Mouse (Mus musculus): ENCODE measurements around the gene Nfkbie. TPM values are rescaled to one million over a fixed set of nuclear protein-coding genes. Genes with fewer than 3 reads are reported as not detected.
A peak's percentile ranks its signal among the peaks of the same experiment; 100 is the strongest.

Gene Nfkbie
- total RNA-seq, 2 experiments from 2014 or later: 1.8 to 2.8 TPM

DNA sequence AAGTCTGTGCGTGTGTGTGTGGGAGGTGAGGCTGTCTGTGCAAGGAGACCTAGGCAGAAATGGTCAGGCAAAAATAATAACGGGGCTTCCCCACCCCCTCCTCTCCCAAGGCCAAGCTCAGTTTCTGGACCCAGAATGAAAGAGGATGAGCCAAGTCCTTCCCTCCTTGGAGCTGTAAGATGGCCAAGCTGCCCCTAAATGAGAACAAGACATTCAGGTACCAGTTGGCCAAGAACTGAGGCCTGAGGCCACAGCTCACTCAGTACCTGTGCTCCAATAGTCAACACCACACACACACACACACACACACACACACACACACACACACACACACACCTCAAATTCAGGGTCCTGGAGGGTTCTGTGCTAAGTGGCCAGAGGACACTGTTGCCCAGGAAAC lies 12.8 kb upstream of the Nfkbie start:
- no peak for DNase-seq (ENCODE audit: low spot score in 2 of 2)

DNA sequence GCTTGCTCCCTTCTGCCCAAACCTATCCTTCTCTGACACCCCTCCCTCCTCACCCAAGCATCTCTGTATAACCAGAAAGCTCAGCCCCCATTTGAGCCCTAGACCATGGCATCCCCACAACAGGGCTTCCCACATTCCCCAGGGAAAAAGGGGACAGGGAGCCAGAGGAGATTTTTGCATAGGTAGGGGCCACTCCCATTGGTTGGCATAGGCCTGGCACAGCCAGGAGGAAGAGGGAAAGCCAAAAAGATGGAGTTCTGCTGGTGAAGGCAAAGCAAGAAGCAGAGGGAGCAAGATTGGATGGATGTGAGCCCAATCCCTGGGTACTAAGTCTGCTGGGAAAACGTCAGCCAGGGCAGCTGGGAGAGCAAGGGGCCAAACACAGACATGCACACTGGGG lies 12.4 kb upstream of the Nfkbie start:
- DNase-seq (ENCODE audit: low spot score in 2 of 2): no peak

DNA sequence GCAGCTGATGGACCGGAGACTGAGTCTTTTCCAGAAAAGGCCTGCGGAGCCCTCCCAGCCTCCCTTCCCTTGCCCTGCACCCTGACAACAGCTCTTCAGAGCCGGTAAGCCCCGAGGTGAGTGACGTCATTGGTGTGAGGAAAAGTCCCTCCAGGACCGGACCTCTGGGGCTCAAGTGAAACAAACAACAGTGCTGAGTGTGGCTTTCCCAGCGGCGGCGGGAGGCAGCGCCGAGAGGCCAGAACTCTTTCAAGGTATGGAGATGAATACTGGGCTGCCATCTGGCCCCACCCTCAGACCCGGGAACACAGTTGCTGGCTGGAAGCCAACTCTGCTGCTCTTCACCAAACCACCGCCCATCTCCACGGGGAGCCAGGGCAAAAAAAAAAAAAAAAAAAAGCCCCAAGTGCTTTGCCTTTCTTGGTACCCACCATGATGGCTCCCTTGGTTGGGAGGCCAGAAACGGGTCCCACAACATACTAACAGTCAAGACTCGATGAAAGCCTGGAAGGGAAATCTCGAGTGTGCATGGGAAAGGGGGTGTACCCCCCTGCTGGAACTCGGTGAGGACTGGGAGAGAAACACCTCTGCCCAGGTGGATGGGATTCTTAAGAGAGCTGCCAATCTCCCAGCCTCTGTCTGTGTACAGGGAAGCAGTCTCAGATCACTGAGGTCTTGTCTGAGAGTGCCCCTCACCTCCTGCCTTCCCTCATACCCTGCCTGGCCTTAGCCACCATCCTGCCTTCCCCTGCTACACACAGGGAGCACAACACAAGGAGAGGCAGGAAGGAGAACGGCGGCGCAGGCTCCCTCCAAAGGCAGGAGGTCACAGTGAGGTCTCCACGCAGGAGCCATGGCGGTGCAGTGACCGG lies 11.3 kb upstream of the Nfkbie start:
- DNase-seq (ENCODE audit: low spot score in 2 of 2): no peak

DNA sequence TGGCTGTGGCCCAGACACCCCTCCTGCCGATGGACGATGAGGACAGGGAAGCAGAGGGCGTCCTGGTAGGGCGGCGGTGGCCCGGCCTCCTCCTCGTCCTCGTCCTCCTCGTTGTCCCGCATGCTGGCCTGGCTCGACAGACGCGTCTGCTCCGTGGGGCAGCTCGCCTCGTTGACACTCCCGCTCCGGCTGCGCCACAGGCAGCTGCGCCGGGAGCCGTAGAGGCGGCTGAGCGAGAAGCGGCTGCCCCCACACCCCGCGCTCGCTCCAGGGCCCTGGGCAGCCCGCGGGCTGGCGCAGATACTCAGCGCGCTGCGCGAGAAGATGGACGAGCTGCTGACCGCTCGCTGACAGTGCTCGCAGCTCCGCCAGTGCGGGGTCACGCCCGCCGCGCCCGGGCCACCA lies 10.6 kb upstream of the Nfkbie start:
- peak in 1 of 2 experiments; percentile 46 for DNase-seq (ENCODE audit: low spot score in 2 of 2)

DNA sequence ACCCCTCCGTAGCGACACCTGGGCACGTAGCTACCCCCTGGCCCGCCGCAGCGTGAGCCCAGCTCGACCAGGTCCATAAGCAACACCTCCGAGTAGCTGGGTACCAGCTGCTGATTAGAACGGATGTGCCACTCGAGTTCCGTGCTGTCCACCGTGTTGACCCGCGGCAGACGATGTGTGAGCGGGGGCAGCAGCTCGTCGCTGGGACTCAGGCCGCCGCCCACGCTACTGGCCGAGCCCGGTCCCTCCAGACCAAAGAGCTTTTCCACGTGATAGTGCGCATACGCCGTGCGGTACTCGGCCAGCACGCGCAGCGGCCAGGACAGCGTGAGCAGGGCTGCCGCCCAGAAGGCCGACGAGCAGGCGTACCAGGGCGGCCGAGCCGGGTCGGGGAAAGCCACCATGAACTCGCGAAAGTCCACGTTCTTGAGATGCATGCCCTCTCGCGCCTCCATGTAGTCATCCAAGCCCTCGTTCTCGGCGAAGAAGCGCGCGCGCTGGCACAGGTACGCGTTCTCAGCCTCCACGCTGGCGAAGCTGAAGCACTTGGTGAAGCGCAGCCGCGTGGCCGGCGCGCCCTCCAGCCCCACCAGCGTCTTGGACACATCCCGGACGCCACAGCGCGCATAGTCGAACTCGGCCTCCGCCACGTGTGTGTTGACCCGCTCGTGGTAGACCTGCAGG lies 10.1 kb upstream of the Nfkbie start:
- DNase-seq (ENCODE audit: low spot score in 2 of 2): peak in 1 of 2 experiments; percentile 32

DNA sequence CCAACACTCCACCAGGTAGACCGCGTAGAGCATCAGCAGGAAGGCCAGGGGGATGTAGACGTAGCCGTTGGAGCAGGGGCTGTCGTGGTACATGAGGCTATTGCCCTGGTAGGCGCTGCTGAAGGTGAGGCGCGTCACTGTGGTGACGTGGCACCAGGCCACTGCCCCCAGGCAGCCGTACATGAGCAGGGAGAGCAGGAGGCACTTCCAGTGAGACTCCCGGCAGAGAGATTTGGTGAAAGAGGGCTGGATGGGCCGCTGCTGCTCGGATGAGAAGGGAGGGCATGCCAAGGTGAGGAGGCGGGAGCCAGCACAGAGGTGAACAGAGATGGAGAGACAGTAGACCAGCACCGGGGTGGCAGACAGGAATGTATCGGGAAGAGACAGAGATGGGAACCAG lies 8.6 kb upstream of the Nfkbie start:
- DNase-seq (ENCODE audit: low spot score in 2 of 2): no peak

DNA sequence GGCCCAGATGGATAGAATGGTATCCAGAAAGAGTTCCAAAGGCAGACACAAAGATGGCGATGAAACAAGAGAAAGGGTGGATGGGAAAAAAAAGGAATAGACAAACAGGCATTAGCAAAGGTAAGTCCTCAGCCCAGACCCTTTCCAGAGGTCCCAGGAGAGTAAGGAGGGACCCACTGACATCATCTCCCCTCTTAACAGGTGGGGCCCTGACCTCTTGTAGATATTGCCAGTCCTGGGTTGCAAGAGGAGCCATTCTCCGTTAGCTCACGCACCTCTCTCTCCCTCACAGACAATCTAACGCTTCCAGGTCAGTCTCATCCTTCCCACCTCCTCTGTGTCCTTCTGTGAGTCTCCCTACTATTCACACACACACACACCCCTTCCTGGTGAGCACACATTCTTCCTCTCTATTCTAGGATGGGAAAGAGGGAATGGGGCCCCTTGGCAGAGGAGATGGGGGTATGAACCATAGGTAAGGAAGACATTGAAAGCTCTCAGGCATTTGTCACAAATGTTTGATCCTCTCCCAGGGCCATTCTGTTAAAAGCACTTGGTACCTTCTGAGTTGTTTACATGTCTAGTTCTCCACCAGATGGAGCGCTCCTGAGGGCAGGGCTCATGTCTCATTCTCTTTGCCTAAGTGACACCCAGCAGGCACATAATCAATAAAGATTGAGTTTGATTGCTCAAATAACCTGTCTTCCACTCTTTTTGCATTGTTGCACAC lies 7.9 kb upstream of the Nfkbie start:
- DNase-seq (ENCODE audit: low spot score in 2 of 2): no peak

DNA sequence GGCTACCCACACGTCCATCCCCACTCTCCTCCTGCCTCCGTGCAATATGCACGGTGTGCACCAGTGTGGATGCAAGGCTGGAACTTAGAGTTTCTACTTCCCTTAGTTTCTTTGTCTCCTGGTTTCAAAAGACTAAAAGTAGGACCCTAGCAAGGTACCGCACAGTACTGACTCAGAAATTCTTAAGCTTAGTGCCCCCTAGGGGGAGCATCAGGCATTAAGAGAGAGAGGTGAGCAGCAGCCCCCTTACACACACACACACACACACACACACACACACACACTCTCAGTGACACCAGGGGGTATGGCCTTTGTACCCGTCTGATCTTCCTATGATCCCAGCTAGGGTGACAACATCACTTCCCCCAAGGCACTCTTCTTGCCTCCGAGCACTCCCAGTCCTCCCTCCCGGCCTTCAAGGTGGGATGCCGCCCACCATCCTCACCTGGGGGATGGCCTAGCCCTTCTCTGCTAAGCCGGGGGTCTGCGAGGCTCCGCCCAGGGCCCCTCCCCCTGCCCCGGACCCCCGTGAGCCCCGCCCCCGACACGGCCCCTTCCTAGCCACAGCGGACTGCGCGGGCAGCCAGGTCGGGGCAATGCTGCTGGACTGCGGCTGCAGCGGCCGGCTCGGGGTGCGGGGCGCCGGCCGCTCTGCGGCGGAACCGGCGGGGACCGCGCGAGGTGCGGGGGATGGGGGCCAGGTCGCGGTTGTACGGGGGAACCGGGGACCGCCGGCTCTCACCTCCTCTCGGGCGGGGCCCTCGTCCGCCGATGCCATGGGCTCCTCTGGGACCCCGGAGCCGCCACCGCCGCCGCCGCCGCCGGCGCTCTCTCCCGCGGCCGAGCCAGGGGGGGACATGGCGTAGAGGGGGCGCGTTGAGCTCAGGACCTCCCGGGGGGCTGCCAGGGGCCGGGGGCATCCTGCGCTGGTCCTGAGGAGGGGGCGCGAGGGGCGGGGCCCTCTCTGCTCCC lies 6.7 kb upstream of the Nfkbie start:
- DNase-seq (ENCODE audit: low spot score in 2 of 2): peak; percentile 67 to 68

DNA sequence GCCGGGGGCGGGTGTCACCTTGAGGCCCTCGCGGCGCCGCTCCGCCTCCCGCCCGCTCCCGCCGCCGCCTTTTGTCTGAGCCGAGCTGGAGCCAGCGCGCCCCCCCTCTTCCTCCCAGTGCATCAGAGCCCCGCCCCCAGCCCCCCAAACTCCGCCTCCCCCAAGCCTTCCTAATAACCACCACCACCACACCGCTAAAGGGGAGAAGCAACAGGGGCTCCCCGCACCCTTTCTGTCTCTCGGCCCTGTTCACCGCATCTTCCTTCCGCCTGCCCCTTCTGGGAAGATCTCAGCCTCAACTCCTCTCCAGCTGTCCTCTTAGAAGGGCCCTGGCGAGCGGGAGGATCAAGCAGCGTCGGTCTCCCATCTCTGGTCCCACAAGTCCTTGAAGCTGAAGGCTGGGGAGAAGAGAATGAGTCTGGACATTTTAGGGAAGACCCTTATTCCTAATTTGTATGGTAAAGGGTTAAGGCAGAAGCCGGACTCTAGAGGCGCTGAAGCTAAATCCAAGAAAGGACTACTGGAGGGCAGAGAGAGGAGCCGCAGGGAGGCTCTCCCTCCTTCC lies 5.8 kb upstream of the Nfkbie start, which contains the start of gene Tmem151b:
Gene Tmem151b (minus strand): TSS at position 61 of the 565 bp plus-strand sequence.
- peak; percentile 64 to 75 for DNase-seq (ENCODE audit: low spot score in 2 of 2)

DNA sequence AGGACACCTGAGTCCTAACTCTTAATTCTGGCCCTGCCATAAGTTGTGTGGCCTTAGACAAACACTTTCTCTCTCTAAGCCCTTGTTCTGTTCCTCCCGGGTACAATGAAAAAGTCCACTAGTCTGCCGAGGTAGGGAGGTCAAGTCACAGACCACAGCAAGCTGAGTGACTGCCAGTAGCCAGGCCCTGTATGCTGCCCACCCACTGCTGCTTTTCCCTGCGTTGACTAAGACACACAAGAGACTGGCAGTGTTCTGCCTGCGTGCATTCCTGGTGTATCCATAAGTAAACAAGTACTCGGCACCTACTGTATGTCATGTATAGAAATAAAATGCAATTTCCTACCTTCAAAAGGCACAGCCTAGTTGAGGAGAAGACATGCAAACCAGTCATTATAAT lies 5.2 kb upstream of the Nfkbie start:
- DNase-seq (ENCODE audit: low spot score in 2 of 2): no peak

DNA sequence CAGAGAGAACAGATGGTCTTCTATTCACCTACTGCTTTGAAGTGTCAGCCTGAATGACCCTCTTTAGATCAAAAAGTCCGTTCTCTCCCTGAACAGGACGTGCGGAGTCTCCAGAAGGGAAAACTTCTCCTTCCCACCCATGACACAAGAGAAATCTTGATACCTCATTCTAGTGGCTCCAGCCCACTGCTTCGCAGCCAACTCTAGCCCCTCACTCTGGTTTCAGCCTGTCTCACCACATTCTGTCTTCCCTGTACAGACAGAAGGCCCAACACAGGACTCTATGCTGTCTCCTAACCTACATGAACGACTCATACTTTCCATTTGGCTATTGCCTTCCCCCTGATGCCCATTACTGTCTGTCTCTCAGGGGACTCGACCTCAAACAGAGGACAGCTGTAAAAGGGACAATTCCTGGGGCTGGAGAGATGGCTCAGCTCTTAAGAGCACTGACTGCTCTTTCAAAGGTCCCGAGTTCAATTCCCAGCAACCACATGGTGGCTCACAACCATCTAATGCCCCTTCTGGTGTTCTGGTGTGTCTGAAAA lies 4.2 kb upstream of the Nfkbie start:
- DNase-seq (ENCODE audit: low spot score in 2 of 2): no peak

DNA sequence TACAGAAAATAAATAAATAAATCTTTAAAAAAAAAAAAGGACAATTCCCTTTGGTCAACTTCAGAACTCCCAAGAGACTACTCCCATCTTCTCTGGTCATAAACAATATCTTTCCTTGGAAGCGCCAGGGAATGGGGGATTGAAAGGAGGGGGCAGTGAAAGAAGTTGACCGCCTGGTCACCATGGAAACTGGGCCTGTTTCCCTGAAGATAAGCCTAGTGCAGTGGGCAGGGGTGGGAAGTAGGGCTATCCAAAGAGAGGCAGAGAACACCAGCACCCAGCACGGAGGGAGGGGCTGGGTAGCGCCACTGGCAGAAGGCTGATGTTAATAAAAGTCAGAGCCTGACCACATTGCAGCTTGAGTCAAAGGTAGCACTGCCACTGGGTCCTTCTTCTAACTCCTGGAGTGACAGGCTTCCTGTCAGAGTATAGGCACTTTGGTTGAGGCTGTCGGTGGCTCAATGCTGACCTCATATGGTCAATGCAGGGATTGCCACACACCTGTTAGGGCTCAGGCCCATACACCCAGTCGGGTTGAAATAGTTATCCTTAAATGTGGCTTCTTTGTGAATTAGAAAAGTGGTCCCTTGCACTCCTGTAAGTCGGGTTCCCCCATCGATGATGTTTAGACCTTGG lies 3.6 kb upstream of the Nfkbie start:
- peak; percentile 82 to 85 for DNase-seq (ENCODE audit: low spot score in 2 of 2)

DNA sequence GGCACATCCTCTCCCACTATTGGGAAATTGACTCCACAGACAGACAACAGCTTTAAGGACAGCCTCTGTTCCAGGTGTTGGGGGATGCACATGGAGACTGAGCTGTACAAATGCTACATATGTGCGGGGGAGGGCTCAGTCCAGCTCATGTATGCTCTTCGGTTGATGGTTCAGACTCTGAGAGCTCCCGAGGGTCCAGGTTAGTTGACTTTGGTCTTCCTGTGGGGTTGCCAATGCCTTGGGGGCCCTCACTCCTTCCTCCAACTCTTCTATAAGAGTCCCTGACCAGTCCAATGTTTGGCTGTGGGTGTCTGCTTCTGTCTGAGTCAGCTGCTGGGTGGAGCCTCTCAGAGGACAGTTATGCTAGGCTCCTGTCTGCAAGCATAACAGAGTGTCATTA lies 2.4 kb upstream of the Nfkbie start:
- DNase-seq (ENCODE audit: low spot score in 2 of 2): no peak

DNA sequence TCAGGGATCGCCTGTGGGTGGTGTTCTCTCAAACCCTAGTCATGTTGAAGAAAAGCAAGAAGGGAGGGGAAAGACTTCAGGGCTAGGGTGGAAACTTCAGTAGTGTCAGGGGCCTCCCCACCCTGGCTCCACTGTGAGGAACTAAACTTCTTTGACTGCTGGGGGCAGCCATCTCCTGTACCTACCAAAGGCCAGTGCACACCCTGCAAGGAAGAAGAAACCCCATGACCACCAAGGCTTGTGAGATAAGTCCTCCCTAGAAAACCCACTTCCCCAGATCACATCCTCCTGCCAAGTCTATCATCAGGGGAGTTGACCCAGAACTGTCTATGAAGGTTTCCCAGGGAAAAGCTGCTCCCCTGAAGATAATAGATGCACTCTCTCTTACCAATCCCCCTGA lies 1.1 kb upstream of the Nfkbie start:
- DNase-seq (ENCODE audit: low spot score in 2 of 2): no peak

DNA sequence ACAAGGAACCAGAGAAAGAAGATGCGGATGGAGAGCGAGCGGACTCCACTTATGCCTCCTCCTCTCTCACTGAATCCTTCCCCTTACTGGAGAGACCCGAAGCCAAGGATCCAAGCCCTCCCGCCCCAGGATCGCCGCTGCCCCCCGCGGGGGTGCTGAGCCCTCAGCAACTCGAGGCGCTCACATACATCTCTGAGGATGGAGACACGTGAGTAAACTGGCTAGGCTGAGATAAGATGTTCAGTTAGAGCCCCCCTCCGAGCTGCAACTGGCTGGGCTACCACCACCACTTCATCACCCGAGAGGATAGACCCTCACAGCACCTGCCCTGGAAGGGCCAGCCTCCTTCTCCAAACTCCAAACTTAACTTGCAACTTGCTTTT lies 595 bp downstream of the Nfkbie start:
- DNase-seq (ENCODE audit: low spot score in 2 of 2): no peak

DNA sequence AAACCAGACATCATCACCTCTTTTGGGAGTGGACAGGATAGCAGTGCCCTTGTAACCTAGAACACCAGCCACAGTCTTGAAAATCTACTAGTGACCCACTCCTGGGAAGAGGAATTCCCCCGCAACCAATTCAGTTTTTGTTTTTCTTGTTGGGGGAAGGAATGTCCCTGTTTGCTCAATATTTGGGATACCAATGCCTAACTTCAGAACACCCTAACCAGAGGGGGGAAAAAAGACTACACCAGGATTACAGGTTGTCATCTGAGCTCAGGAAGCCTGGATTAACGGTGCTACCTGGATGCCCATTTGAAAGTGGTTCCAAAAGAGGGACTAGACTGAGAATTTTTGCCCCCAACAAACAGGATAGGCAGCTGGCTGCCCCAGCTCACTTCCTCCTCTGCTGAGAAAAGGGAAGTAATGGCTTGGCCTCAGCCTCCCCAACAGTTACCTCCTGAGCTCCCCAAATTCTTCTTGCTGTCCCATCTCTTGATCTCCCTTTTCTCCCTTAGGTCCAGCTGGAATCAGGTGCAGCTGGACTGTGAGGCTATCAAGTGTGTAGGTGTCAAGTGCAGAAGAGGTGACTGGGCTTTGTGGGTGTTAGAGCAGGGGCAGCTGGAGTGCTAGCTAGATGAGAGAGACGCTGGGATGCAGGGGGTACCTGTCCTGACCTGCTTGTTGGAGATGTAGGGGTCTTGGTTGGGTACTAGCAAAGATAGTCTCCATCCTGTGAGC lies 1.2 kb downstream of the Nfkbie start:
- no peak for DNase-seq (ENCODE audit: low spot score in 2 of 2)

DNA sequence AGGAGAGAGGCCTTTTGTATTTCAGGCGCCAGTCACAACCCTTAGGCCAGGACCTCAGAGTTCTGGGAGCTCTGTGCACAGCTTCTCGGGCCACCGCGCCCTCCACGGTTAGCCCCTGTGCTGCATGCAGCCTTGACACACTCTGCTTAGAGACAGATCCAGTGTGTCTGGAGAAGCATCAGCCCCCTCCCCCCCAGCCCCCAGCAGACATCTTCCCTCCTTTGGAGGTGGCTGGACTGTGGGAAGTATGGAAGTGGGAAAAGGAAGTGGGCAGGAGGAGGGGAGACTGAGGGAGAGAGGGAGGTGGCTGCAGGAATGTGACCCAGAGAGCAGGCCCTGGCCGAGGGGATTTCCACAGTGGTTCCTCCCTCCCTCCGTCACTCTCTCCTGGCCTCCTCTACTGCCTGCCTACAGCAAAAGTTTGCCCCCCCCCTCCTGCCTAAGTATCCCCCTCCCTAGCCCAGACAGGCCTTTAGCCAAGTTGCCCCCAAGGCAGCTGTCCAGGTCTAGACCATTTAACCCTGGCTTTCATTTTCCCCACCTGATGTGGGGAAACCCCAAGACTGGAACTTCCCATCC lies 1.8 kb downstream of the Nfkbie start:
- DNase-seq (ENCODE audit: low spot score in 2 of 2): no peak
